Mouse (Mus musculus) embryonic fibroblast, embryonic 13.5 days (primary cell): ENCODE measurements around the gene Idh3g. TPM values are rescaled to one million over a fixed set of nuclear protein-coding genes. Genes with fewer than 3 reads are reported as not detected.
"Not testable (repeated sequence)": the region's sequence is repeated elsewhere in the genome, so short reads cannot be mapped to it uniquely, and the experiment has no call there.

Experiments
- H3K27ac ChIP-seq: 2 replicates; pipeline ENCODE4 v1.5.1; 2012; ENCODE audit warnings: low read length, control low read depth, inconsistent platforms; ENCODE audit not compliant: insufficient read depth
- H3K4me1 ChIP-seq: 2 replicates; pipeline ENCODE4 v1.6.1; 2011; ENCODE audit warnings: low read length; ENCODE audit not compliant: control insufficient read depth, insufficient read depth
- H3K4me3 ChIP-seq: 2 replicates; pipeline ENCODE4 v1.5.1; 2011; ENCODE audit warnings: mild to moderate bottlenecking, control low read depth, low read length; ENCODE audit not compliant: insufficient read depth
- CTCF ChIP-seq: IDR thresholded peaks from 2 replicates; pipeline ENCODE4 v1.5.1; 2011; ENCODE audit warnings: mild to moderate bottlenecking, control low read depth, low read length, moderate library complexity, borderline replicate concordance; ENCODE audit not compliant: insufficient read depth
- POLR2A ChIP-seq: IDR thresholded peaks from 2 replicates; pipeline ENCODE4 v1.6.1; 2011; ENCODE audit warnings: low read depth, mild to moderate bottlenecking, control low read depth, low read length, moderate library complexity
- polyA plus RNA-seq: library from polyadenylated mRNA; stranded (reverse); fragments of >200 nt; gene quantifications from 2 replicates; pipeline ENCODE4 v1.2.4, GENCODE M21; 2011; ENCODE audit warnings: low read depth; ENCODE audit not compliant: missing spikeins, insufficient read length

Gene Idh3g
- polyA plus RNA-seq, 1 experiment = 115 TPM

GRCm38 (mm10) chrX:73758611-73759290, 27.9 kb downstream of the Idh3g start:
- Histone ChIP-seq H3K27ac (no peak overlapping the region), H3K4me3 (no peak overlapping the region), H3K4me1 (no peaks in the 10 kb centered on the region)
- TF ChIP-seq POLR2A (no peak), CTCF (no peak)

DNA sequence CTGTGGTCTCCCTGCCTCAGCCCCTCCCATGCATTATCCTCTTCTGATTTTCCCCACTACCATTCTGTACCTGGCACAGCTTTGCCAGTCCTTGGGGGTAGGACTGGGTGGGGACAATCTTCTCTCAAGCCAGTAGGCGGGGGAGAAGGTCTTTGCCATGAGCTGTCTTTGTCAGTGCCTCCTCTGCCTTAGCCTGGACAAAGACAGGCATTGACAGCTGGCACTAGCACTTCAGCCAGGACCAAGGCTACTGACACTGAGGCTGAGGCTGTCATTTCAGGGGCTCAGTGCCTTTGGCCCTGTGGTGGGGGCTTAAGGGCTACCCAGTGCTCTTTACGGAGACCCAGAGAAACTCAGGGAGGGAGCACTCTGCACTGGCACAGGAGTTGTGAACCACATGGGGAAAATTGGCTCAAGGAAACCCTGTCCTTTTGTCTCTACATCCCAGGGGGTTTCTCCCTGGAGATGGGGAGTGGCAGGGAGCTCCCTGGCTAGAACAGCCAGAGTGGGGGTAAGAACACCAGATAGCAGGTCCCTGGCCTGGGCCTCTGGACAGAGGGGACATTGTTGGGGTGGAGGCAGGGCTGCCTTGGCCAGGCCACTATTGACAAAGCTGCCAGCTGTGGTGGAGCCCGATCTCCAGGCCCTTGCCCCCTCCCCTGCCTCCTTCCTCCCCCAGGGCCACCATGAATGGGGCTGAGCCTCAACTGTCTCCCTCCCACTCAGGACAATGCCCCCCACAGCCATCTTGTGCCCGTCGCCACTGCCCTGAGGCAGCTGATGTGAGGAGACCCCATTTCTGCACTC, 30.2 kb downstream of the Idh3g start, which contains the start of gene Plxnb3:
TSS of gene Plxnb3 (plus strand) at position 757 of the 807 bp plus-strand sequence.
- no peak within 1 kb of the TSS for H3K27ac ChIP-seq
- no peaks in the 10 kb centered on the region for H3K4me1 ChIP-seq
- H3K4me3 ChIP-seq = no peak within 1 kb of the TSS
- TF ChIP-seq POLR2A (no peak), CTCF (no peak)

DNA sequence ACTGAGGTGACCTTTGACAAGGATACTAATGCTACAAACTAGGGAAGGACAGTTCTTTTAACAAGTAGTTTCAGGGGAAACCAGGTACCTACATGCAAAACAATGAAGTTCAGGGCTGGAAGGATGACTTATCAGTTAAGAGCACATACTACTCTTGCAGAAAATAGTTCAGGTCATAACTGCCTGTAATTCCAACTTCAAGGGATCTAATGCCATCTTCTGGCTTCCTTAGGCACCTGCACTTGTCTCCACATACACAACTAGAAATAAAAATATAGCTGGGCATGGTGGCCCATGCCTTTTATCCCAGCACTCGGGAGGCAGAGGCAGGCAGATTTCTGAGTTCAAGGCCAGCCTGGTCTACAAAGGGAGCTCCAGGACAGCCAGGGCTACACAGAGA, 37.7 kb downstream of the Idh3g start:
- TF ChIP-seq POLR2A (no peak), CTCF (no peak)
- Histone ChIP-seq H3K27ac (no peak overlapping the region), H3K4me3 (no peak overlapping the region), H3K4me1 (no peaks in the 10 kb centered on the region)

DNA sequence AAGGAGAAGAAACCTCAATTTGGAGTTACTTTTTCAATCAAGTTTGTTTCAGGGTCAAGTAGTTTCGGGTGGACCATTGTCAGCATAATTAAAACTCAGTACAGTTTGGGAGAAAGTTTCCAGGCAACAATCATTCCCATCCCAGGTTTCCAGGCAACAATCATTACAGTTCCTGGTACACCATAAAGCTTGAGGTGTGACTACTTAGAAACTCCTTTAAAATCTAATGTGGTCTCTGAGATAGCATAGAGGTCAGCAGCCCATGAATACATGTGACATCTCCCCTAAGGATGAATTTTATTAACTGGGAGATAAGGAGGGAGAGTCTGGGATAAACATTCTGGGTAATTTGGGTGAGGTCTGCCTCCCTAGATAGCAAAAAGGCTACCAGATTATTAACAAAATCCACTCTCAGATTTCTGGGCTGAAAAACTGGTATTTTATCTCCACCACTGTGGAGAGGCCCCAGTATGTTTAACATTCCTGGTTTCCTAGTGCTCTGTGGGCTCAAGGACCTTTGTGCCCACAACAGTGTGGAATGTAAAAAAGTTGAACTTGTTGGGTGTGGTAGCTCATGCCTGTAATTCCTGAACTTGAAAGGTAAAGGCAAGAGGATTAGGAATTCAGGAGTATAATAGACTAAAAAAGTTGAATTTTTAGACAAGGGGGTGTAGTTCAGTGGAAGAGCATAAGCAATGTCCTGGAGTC, 41.8 kb downstream of the Idh3g start:
- no peak overlapping the region for H3K4me3 ChIP-seq
- no peak for TF ChIP-seq POLR2A
- no peak for TF ChIP-seq CTCF
- no peak overlapping the region for H3K27ac ChIP-seq
- H3K4me1 ChIP-seq = no peaks in the 10 kb centered on the region

- H3K4me3 ChIP-seq, H3K4me1 ChIP-seq, H3K27ac ChIP-seq: not testable (repeated sequence)
Measured at GRCm38 (mm10) chrX:73739841-73740240, 46.9 kb downstream of the Idh3g start.

DNA sequence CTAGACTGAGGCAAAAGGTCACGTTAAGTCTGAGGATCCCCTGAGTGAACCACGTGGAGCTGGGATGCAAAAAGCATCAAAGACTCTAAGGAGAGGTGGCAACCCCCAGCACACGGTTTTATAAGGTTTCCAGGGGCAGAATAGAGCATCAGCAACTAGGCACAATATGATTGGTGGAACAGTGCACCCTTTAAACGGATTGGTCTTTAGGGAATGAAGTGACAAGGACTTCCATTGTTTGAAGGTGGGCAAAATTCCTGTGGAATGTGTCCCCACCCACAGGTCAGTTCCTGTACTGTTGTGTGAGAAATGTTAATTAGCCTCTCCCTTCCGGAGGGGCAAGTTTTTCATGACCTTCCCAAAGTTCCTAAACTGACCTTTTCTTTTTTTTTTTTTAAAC, 47.5 kb downstream of the Idh3g start:
- TF ChIP-seq CTCF (no peak), POLR2A (no peak)
- no peak overlapping the region for H3K27ac ChIP-seq
- H3K4me1 ChIP-seq = no peaks in the 10 kb centered on the region
- H3K4me3 ChIP-seq = no peak overlapping the region

DNA sequence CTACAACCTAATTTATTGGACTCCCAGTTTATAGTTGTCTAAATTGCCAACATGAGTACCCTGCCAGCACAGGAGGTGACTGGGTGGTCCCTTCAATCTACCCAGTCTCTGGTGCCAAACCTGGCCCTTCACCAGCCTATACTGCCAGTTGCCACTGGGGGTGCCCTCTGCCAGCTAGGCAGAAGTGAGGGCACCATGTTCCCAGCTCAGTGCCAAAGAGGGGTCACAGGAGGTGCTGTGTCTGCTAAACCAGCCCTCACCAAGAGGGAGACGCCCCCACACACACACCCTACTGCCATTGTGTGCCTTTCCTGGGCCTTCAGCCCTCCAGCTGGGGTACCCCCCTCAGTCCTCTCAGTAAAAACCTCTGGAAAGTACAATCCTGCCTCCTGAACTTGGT, 48.5 kb downstream of the Idh3g start:
- TF ChIP-seq POLR2A (no peak), CTCF (no peak)
- no peaks in the 10 kb centered on the region for H3K4me1 ChIP-seq
- no peak overlapping the region for H3K27ac ChIP-seq
- H3K4me3 ChIP-seq = no peak overlapping the region

DNA sequence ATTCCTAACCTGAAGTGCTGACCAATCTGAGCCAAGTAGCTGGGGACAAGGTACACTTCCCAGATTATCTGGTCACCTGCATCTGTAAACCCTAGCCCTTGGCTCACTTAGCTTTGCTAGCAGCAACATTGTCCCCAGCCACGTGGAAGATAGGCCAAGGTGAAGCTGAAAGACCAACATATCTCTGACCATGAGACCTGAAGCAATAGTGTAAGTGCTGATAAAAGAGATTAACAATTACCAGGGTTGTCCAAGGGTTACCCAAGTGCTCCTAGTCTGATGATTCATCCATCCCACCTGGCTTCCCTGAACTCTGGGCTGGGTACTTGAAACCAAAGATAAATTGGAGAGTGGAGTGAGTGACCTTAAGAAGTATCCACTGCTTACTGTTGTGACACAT, 55.8 kb downstream of the Idh3g start:
- no peak for TF ChIP-seq CTCF
- TF ChIP-seq POLR2A = no peak
- Histone ChIP-seq H3K4me1 (no peaks in the 10 kb centered on the region), H3K4me3 (no peak overlapping the region)

More for the DNA sequence above, 55.8 kb downstream of the Idh3g start:
- no peak overlapping the region for H3K27ac ChIP-seq

Other genes with a start within 250 kb of the Idh3g start
- gene Dusp9, start 147.5 kb downstream of the Idh3g start, polyA plus RNA-seq = 4.3 and 5.3 TPM in 2 replicates
- 3.2 and 4.3 TPM in 2 replicates for gene Pnck, start 126.8 kb downstream of the Idh3g start, polyA plus RNA-seq
- 105 and 113 TPM in 2 replicates for gene Slc6a8, start 113.7 kb downstream of the Idh3g start, polyA plus RNA-seq
- 207 and 261 TPM in 2 replicates for gene Bcap31, start 70.7 kb downstream of the Idh3g start, polyA plus RNA-seq
- gene Abcd1, start 70.3 kb downstream of the Idh3g start, polyA plus RNA-seq = 12.3 and 14.7 TPM in 2 replicates
- gene Plxnb3, start 29.8 kb downstream of the Idh3g start, polyA plus RNA-seq = 0.25 TPM in 1 of 2 replicates, not detected in the other
- not detected in 2 replicates for gene Srpk3, start 12.5 kb downstream of the Idh3g start, polyA plus RNA-seq
- 288 and 321 TPM in 2 replicates for gene Ssr4, start 131 bp upstream of the Idh3g start, polyA plus RNA-seq
- gene Pdzd4, start 38.1 kb upstream of the Idh3g start, polyA plus RNA-seq = 5.6 and 8.9 TPM in 2 replicates
- not detected in 2 replicates for gene Avpr2, start 105.2 kb upstream of the Idh3g start, polyA plus RNA-seq
- gene L1cam, start 109.2 kb upstream of the Idh3g start, polyA plus RNA-seq = 0.27 and 1.3 TPM in 2 replicates
- 0.40 and 0.72 TPM in 2 replicates for gene Arhgap4, start 135.0 kb upstream of the Idh3g start, polyA plus RNA-seq
- 42.7 and 45.4 TPM in 2 replicates for gene Naa10, start 135.0 kb upstream of the Idh3g start, polyA plus RNA-seq
- 31.4 and 42.9 TPM in 2 replicates for gene Renbp, start 144.0 kb upstream of the Idh3g start, polyA plus RNA-seq
- gene Hcfc1, start 179.5 kb upstream of the Idh3g start, polyA plus RNA-seq = 61.4 and 65.6 TPM in 2 replicates
- gene Irak1, start 237.0 kb upstream of the Idh3g start, polyA plus RNA-seq = 61.2 and 68.2 TPM in 2 replicates